Mouse (Mus musculus) cerebellum, adult 2 months (tissue): ENCODE measurements around the gene Stambp.

Experiments
- CTCF ChIP-seq: fragments of 200-500 bp; IDR thresholded peaks from 2 replicates; pipeline ENCODE4 v1.5.1; 2011; ENCODE audit warnings: low read depth, mild to moderate bottlenecking, control low read depth, low read length, moderate library complexity, borderline replicate concordance; ENCODE audit not compliant: insufficient read depth
- POLR2A ChIP-seq: fragments of 200-500 bp; IDR thresholded peaks from 2 replicates; pipeline ENCODE4 v1.6.1; 2011; ENCODE audit warnings: low read length, control low read depth, borderline replicate concordance; ENCODE audit not compliant: insufficient read depth

GRCm38 (mm10) chr6:83541756-83542456, 30.6 kb downstream of the Stambp start:
- TF ChIP-seq POLR2A (no peak), CTCF (no peak)
